Mouse (Mus musculus) hindbrain, embryonic 16.5 days (tissue): Measurements from ENCODE around the gene Wfdc6a. TPM values are rescaled to one million over a fixed set of nuclear protein-coding genes. Genes with fewer than 3 reads are reported as not detected.
A peak's percentile ranks its signal among the peaks of the same experiment; 100 is the strongest.
"Not testable (repeated sequence)": the region's sequence is repeated elsewhere in the genome, so short reads cannot be mapped to it uniquely, and the experiment has no call there.

Experiments used
- ATAC-seq: fragments of 200-750 bp; cut with Nextera tagmentation; 2 replicates; pipeline ENCODE4 v1.8.0; 2017; ENCODE audit warnings: moderate TSS enrichment, moderate library complexity
- H3K27ac ChIP-seq: fragments of 300-500 bp; sonication (generic); 2 replicates; pipeline ENCODE4 v1.5.1; 2014; ENCODE audit warnings: low read depth, mild to moderate bottlenecking, control low read depth, low read length, moderate library complexity
- H3K27me3 ChIP-seq: fragments of 300-500 bp; sonication (generic); replicated peaks from 2 replicates; pipeline ENCODE4 v1.6.1; 2014; ENCODE audit warnings: low read length; ENCODE audit not compliant: control insufficient read depth, insufficient read depth
- H3K36me3 ChIP-seq: fragments of 300-500 bp; sonication (generic); 2 replicates; pipeline ENCODE4 v1.6.1; 2014; ENCODE audit warnings: mild to moderate bottlenecking, low read length, moderate library complexity, mixed read lengths; ENCODE audit not compliant: control insufficient read depth, insufficient read depth
- H3K4me1 ChIP-seq: fragments of 300-500 bp; sonication (generic); 2 replicates; pipeline ENCODE4 v1.6.1; 2014; ENCODE audit warnings: low read depth, low read length; ENCODE audit not compliant: control insufficient read depth, insufficient read depth
- H3K4me2 ChIP-seq: fragments of 300-500 bp; sonication (generic); 2 replicates; pipeline ENCODE4 v1.6.1; 2014; ENCODE audit warnings: mild to moderate bottlenecking, low read length, control low read depth, moderate library complexity
- H3K4me3 ChIP-seq: fragments of 300-500 bp; sonication (generic); 2 replicates; pipeline ENCODE4 v1.5.1; 2014; ENCODE audit warnings: mild to moderate bottlenecking, low read length, control low read depth, moderate library complexity
- H3K9ac ChIP-seq: fragments of 300-500 bp; sonication (generic); 2 replicates; pipeline ENCODE4 v1.6.1; 2014; ENCODE audit warnings: low read depth, mild to moderate bottlenecking, control low read depth, low read length, moderate library complexity
- H3K9me3 ChIP-seq: fragments of 300-500 bp; sonication (generic); 2 replicates; pipeline ENCODE4 v1.6.1; 2014; ENCODE audit warnings: mild to moderate bottlenecking, low read length, moderate library complexity; ENCODE audit not compliant: control insufficient read depth
- WGBS: fragments of 180-500 bp; shearing (Covaris S2); extraction: QIAGEN DNeasy Blood & Tissue Kit; methylation state at CpG from one replicate; pipeline ENCODE4 v1.1.7; 2014; 5-methylcytosine and 5-hydroxymethylcytosine counted together
- polyA plus RNA-seq: library from polyadenylated mRNA; unstranded; fragments of >200 nt; fragmentation: Nextera tagmentation; extraction: Ambion mirVana; gene quantifications from 2 replicates; pipeline ENCODE4 v1.2.1, GENCODE M21; 2015

Wfdc6a gene
- polyA plus RNA-seq, 1 experiment from 2014 or later = 0.20 TPM

GRCm38 (mm10) chr2:164593494-164593893, 8.2 kb upstream of the Wfdc6a start, which contains the start of gene Eppin:
Eppin (minus strand) TSS chr2:164593594.
- 80% methylated on average over 4 of the region's 4 CpGs for WGBS

GRCm38 (mm10) chr2:164592014-164592413, 6.8 kb upstream of the Wfdc6a start:
- H3K36me3 ChIP-seq = no peaks in the 10 kb centered on the region

More at GRCm38 (mm10) chr2:164593494-164593893, 8.2 kb upstream of the Wfdc6a start, which contains the start of gene Eppin:
- no peak within 1 kb of the TSS for H3K4me2 ChIP-seq
- H3K27ac ChIP-seq = no peak within 1 kb of the TSS
- H3K36me3 ChIP-seq = no peaks in the 10 kb centered on the region
- no peak within 1 kb of the TSS for H3K4me3 ChIP-seq
- no peaks in the 10 kb centered on the region for H3K4me1 ChIP-seq
- H3K27me3 ChIP-seq = no peaks in the 10 kb centered on the region
- no peak within 1 kb of the TSS for H3K9ac ChIP-seq
- H3K9me3 ChIP-seq = no peaks in the 10 kb centered on the region
- no peak for ATAC-seq

GRCm38 (mm10) chr2:164573359-164573758, 11.9 kb downstream of the Wfdc6a start, which contains the start of gene Spint3:
Spint3 (minus strand) TSS chr2:164573459.
- ATAC-seq, H3K4me2 ChIP-seq, H3K27me3 ChIP-seq, H3K4me3 ChIP-seq, H3K9ac ChIP-seq, H3K36me3 ChIP-seq, H3K4me1 ChIP-seq, H3K9me3 ChIP-seq, H3K27ac ChIP-seq: not testable (repeated sequence)
- 85% methylated on average over 6 of the region's 6 CpGs for WGBS

More at GRCm38 (mm10) chr2:164592014-164592413, 6.8 kb upstream of the Wfdc6a start:
- H3K4me1 ChIP-seq = no peaks in the 10 kb centered on the region
- no peak overlapping the region for H3K27ac ChIP-seq
- H3K4me2 ChIP-seq = no peak overlapping the region
- no peak overlapping the region for H3K4me3 ChIP-seq
- H3K27me3 ChIP-seq = no peaks in the 10 kb centered on the region
- no peak for ATAC-seq
- H3K9ac ChIP-seq = 0 out of 2 replicates have a peak overlapping the region, but pooled peaks have one; percentile 11
- WGBS = 10% methylated on average over 4 of the region's 4 CpGs
- no peaks in the 10 kb centered on the region for H3K9me3 ChIP-seq

GRCm38 (mm10) chr2:164567460-164567859, 17.8 kb downstream of the Wfdc6a start:
- H3K27ac ChIP-seq = no peak overlapping the region
- no peak overlapping the region for H3K9ac ChIP-seq
- H3K4me2 ChIP-seq = no peak overlapping the region
- H3K36me3 ChIP-seq = no peaks in the 10 kb centered on the region
- H3K27me3 ChIP-seq = no peaks in the 10 kb centered on the region; the same call in none of the 2 replicates
- 87% methylated on average over 5 of the region's 5 CpGs for WGBS
- H3K9me3 ChIP-seq = no peaks in the 10 kb centered on the region
- H3K4me3 ChIP-seq = no peak overlapping the region
- no peak for ATAC-seq
- H3K4me1 ChIP-seq = peaks cover 11% of the 10 kb centered on the region

- H3K36me3 ChIP-seq = no peaks in the 10 kb centered on the region
- no peak overlapping the region for H3K4me3 ChIP-seq
- H3K27ac ChIP-seq = no peak overlapping the region
- no peaks in the 10 kb centered on the region; the same call in none of the 2 replicates for H3K27me3 ChIP-seq
- no peaks in the 10 kb centered on the region for H3K9me3 ChIP-seq
- ATAC-seq = no peak
- H3K9ac ChIP-seq = no peak overlapping the region
- H3K4me1 ChIP-seq = peaks cover 11% of the 10 kb centered on the region
- 84% methylated on average over 2 of the region's 2 CpGs for WGBS
- no peak overlapping the region for H3K4me2 ChIP-seq
Measured at GRCm38 (mm10) chr2:164566997-164567396, 18.2 kb downstream of the Wfdc6a start.

GRCm38 (mm10) chr2:164564346-164564745, 20.9 kb downstream of the Wfdc6a start:
- H3K27ac ChIP-seq = no peak overlapping the region
- ATAC-seq = no peak; the same call in 1 of the 2 replicates
- no peak overlapping the region for H3K9ac ChIP-seq
- WGBS = 65% methylated on average over 5 of the region's 5 CpGs
- H3K4me2 ChIP-seq = no peak overlapping the region
- H3K9me3 ChIP-seq = no peaks in the 10 kb centered on the region
- H3K27me3 ChIP-seq = no peaks in the 10 kb centered on the region; the same call in none of the 2 replicates
- no peaks in the 10 kb centered on the region for H3K36me3 ChIP-seq
- H3K4me3 ChIP-seq = no peak overlapping the region
- peaks cover 11% of the 10 kb centered on the region for H3K4me1 ChIP-seq

GRCm38 (mm10) chr2:164563339-164564038, 21.8 kb downstream of the Wfdc6a start:
- 2% methylated on average over 32 of the region's 32 CpGs for WGBS

GRCm38 (mm10) chr2:164562391-164563188, 22.7 kb downstream of the Wfdc6a start, which contains the start of gene Wfdc2:
Wfdc2 (plus strand) TSS chr2:164562413.
- WGBS = 3% methylated on average over 19 of the region's 24 CpGs

More at GRCm38 (mm10) chr2:164563339-164564038, 21.8 kb downstream of the Wfdc6a start:
- peak; percentile 69 for ATAC-seq
- peak overlapping the region; percentile 52 for H3K4me3 ChIP-seq
- H3K4me2 ChIP-seq = peak overlapping the region; percentile 94
- H3K27ac ChIP-seq = no peak overlapping the region
- peaks cover 11% of the 10 kb centered on the region for H3K4me1 ChIP-seq
- H3K36me3 ChIP-seq = no peaks in the 10 kb centered on the region
- no peaks in the 10 kb centered on the region; the same call in none of the 2 replicates for H3K27me3 ChIP-seq
- H3K9me3 ChIP-seq = no peaks in the 10 kb centered on the region
- H3K9ac ChIP-seq = peak overlapping the region; percentile 66

GRCm38 (mm10) chr2:164560106-164560505, 25.1 kb downstream of the Wfdc6a start:
- Histone ChIP-seq H3K27ac (no peak overlapping the region), H3K4me2 (no peak overlapping the region), H3K4me1 (peaks cover 11% of the 10 kb centered on the region), H3K36me3 (no peaks in the 10 kb centered on the region), H3K27me3 (no peaks in the 10 kb centered on the region; the same call in none of the 2 replicates), H3K9ac (no peak overlapping the region), H3K9me3 (no peaks in the 10 kb centered on the region), H3K4me3 (no peak overlapping the region)
- WGBS = 93% methylated on average over 8 of the region's 8 CpGs
- ATAC-seq = no peak

More at GRCm38 (mm10) chr2:164562391-164563188, 22.7 kb downstream of the Wfdc6a start, which contains the start of gene Wfdc2:
- no peak within 1 kb of the TSS for H3K27ac ChIP-seq
- H3K4me2 ChIP-seq = peak within 1 kb of the TSS; percentile 94
- H3K4me3 ChIP-seq = peak within 1 kb of the TSS; percentile 52
- H3K36me3 ChIP-seq = no peaks in the 10 kb centered on the region
- H3K9me3 ChIP-seq = no peaks in the 10 kb centered on the region
- no peak for ATAC-seq
- H3K27me3 ChIP-seq = no peaks in the 10 kb centered on the region; the same call in none of the 2 replicates
- peak within 1 kb of the TSS; percentile 66 for H3K9ac ChIP-seq
- peaks cover 11% of the 10 kb centered on the region for H3K4me1 ChIP-seq
